Mouse (Mus musculus) lung, embryonic 16.5 days (tissue): ENCODE results near the gene Cdk13. TPM values are rescaled to one million over a fixed set of nuclear protein-coding genes. Genes with fewer than 3 reads are reported as not detected.

Experiments used
- ATAC-seq: fragments of 200-750 bp; cut with Nextera tagmentation; 2 replicates; pipeline ENCODE4 v1.8.0; 2017; ENCODE audit warnings: low read depth, mild to moderate bottlenecking, moderate library complexity
- H3K27ac ChIP-seq: fragments of 300-500 bp; sonication (generic); 2 replicates; pipeline ENCODE4 v1.5.1; 2014; ENCODE audit warnings: mild to moderate bottlenecking, control low read depth, low read length
- H3K27me3 ChIP-seq: fragments of 300-500 bp; sonication (generic); 2 replicates; pipeline ENCODE4 v1.6.1; 2014; ENCODE audit warnings: low read depth, low read length, mixed read lengths; ENCODE audit not compliant: control insufficient read depth, insufficient read depth
- H3K36me3 ChIP-seq: fragments of 300-500 bp; sonication (generic); 2 replicates; pipeline ENCODE4 v1.6.1; 2014; ENCODE audit warnings: low read length; ENCODE audit not compliant: control insufficient read depth, insufficient read depth
- H3K4me1 ChIP-seq: fragments of 300-500 bp; sonication (generic); replicated peaks from 2 replicates; pipeline ENCODE4 v1.6.1; 2014; ENCODE audit warnings: low read length, mixed read lengths; ENCODE audit not compliant: control insufficient read depth, insufficient read depth
- H3K4me2 ChIP-seq: fragments of 300-500 bp; sonication (generic); 2 replicates; pipeline ENCODE4 v1.6.1; 2014; ENCODE audit warnings: low read depth, low read length, control low read depth
- H3K4me3 ChIP-seq: fragments of 300-500 bp; sonication (generic); 2 replicates; pipeline ENCODE4 v1.5.1; 2014; ENCODE audit warnings: mild to moderate bottlenecking, low read length, control low read depth
- H3K9ac ChIP-seq: fragments of 300-500 bp; sonication (generic); 2 replicates; pipeline ENCODE4 v1.6.1; 2014; ENCODE audit warnings: low read length, control low read depth
- H3K9me3 ChIP-seq: fragments of 300-500 bp; sonication (generic); 2 replicates; pipeline ENCODE4 v1.6.1; 2016; ENCODE audit warnings: low read length; ENCODE audit not compliant: control insufficient read depth
- WGBS: fragments of 180-500 bp; shearing (Covaris S2); extraction: QIAGEN DNeasy Blood & Tissue Kit; methylation state at CpG from one replicate; pipeline ENCODE4 v1.1.7; 2014; 5-methylcytosine and 5-hydroxymethylcytosine counted together
- microRNA counts: library from miRNA; unstranded; fragments of <30 nt; microRNA quantifications from one replicate; lab custom pipeline; 2016
- microRNA-seq: library from miRNA; unstranded; fragments of <30 nt; microRNA quantifications from one replicate; pipeline ENCODE4, GENCODE M21; 2016
- polyA plus RNA-seq: library from polyadenylated mRNA; unstranded; fragments of >200 nt; fragmentation: Nextera tagmentation; extraction: Ambion mirVana; gene quantifications from 2 replicates; pipeline ENCODE4 v1.2.1, GENCODE M21; 2015

Cdk13 gene
- polyA plus RNA-seq, 1 experiment from 2014 or later: 12.4 TPM

DNA sequence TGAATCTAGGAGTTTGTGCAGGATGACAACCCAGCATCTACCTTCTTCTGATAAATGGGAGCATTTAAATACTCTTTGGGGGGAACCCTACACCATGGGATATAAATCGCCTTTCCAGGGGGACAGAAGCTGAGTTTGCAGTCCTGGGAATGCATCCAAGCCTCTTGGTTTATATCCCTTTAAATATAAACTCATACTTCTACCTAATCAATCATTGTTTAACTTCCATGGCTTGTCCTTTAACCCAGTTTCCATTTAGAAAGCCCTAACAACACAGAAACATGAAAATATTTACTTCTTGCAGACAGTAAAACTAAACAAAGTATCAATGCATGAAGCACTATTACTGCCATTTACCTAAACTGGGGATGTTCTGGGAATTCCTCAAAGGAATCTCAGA is 113.5 kb downstream of the Cdk13 start:
- 31% methylated on average over 1 of the region's 1 CpGs for WGBS

DNA sequence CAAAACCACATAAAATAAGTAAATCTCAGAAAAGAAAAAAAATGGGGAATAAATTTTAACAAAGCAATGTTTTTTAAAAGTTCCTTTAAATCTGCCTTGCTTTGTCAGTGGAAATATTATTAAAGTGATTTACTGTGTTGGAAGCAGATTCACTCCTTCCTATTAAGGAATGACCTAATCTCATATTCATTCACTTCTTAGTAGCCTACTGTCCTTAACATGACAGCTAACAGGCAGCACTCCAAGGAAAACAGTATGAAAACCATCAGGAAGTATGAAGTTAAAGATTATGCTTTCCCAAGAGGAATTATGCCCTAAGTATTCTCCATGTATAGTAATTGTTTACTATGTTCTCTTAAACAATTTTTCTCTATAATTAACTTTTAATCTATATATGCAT is 114.2 kb downstream of the Cdk13 start:
- no peak for ATAC-seq
- H3K4me2 ChIP-seq: no peak overlapping the region
- H3K9me3 ChIP-seq: no peaks in the 10 kb centered on the region
- H3K4me3 ChIP-seq: no peak overlapping the region
- H3K36me3 ChIP-seq: no peaks in the 10 kb centered on the region
- no peak overlapping the region for H3K27ac ChIP-seq
- H3K9ac ChIP-seq: no peak overlapping the region
- H3K4me1 ChIP-seq: peaks cover 4% of the 10 kb centered on the region; the same call in 1 of the 2 replicates
- H3K27me3 ChIP-seq: no peaks in the 10 kb centered on the region

More for the DNA sequence above, 113.5 kb downstream of the Cdk13 start:
- no peak overlapping the region for H3K4me3 ChIP-seq
- no peaks in the 10 kb centered on the region for H3K27me3 ChIP-seq
- no peak overlapping the region for H3K4me2 ChIP-seq
- ATAC-seq: no peak
- H3K27ac ChIP-seq: peak overlapping the region; percentile 43
- H3K9ac ChIP-seq: no peak overlapping the region
- peaks cover 4% of the 10 kb centered on the region; the same call in 1 of the 2 replicates for H3K4me1 ChIP-seq
- H3K36me3 ChIP-seq: no peaks in the 10 kb centered on the region
- H3K9me3 ChIP-seq: no peaks in the 10 kb centered on the region

DNA sequence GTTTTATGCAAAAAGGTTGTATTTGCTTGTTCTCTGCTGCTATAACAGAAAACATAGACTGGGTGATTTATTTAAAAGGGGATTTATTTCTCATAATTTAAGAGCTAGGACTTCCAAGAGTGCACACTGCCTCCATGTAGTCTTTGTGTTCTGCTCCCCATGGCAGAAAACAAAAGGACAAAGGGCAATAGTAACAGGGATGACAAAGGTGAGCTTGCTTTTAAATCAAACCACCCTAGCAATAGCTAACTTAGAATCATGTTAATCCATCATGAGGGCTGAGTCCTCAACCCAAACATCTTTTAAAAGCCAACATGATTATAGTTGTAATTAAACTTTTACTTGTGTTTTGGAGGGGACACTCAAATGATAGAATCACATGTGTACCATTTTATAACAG is 115.4 kb downstream of the Cdk13 start:
- Histone ChIP-seq H3K4me3 (no peak overlapping the region), H3K36me3 (no peaks in the 10 kb centered on the region), H3K4me2 (no peak overlapping the region), H3K27me3 (no peaks in the 10 kb centered on the region), H3K9me3 (no peaks in the 10 kb centered on the region), H3K9ac (no peak overlapping the region), H3K27ac (no peak overlapping the region), H3K4me1 (peaks cover 4% of the 10 kb centered on the region; the same call in 1 of the 2 replicates)
- no peak for ATAC-seq

DNA sequence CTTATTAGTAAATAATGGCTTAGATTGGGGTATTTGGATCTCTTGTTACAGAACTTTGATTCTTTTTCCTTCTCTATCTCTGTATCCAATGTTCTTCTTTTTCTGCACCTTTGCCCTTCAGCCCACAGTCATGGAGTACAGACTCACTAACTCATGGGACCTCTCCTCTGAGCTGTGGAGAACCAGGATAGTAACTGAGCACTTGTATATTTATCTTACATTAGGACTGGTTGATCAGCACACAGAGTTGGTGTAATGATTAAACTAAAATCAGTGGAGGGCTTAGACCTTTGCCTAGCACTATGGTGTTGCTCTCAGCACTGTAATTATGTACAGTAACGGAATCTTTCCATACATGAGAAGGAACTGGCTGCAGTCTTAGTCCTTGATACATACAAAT is 133.8 kb downstream of the Cdk13 start:
- H3K27me3 ChIP-seq: no peaks in the 10 kb centered on the region

DNA sequence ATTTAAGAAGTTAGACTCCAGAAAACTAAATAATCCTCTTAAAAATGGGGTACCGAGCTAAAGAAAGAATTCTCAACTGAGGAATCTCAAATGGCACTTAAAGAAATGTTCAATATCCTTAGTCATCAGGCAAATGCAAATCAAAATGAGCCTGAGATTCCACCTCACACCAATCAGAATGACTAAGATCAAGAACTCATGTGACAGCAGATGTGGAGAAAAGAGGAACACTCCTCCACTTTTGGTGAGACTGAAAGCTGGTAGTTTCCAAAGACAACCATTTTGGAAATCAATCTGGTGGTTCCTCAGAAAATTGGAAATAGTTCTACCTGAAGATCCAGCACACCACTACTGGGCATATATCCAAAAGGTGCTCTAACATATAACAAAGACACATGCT is 137.5 kb downstream of the Cdk13 start:
- no peaks in the 10 kb centered on the region for H3K36me3 ChIP-seq
- no peaks in the 10 kb centered on the region for H3K4me1 ChIP-seq
- H3K27me3 ChIP-seq: no peaks in the 10 kb centered on the region
- no peak overlapping the region for H3K4me3 ChIP-seq
- H3K9ac ChIP-seq: no peak overlapping the region
- no peak for ATAC-seq
- no peak overlapping the region for H3K27ac ChIP-seq
- 63% methylated on average over 1 of the region's 1 CpGs for WGBS
- no peaks in the 10 kb centered on the region for H3K9me3 ChIP-seq
- no peak overlapping the region for H3K4me2 ChIP-seq

More for the DNA sequence above, 133.8 kb downstream of the Cdk13 start:
- WGBS: 48% methylated on average over 1 of the region's 1 CpGs
- Histone ChIP-seq H3K27ac (no peak overlapping the region), H3K36me3 (no peaks in the 10 kb centered on the region), H3K9ac (no peak overlapping the region), H3K4me1 (no peaks in the 10 kb centered on the region), H3K4me2 (no peak overlapping the region), H3K4me3 (no peak overlapping the region), H3K9me3 (no peaks in the 10 kb centered on the region)
- no peak for ATAC-seq

MicroRNAs within 50 kb of the gene (microRNA counts, 519-probe panel; counts per million panel counts)
- microRNA mmu-miR-466i (lab: Ali Mortazavi, UCI): 736 counts per million, percentile 5 among the panel's probes with 10 or more counts

Small RNA genes within 50 kb of the gene (microRNA-seq; reads per million reads assigned to microRNA genes)
- not detected for gene Mir466i

Other genes with a start within 250 kb of the Cdk13 start
- gene Mplkip, start 109.9 kb downstream of the Cdk13 start, polyA plus RNA-seq: 42.3 and 47.9 TPM in 2 replicates
- gene Sugct, start 109.5 kb downstream of the Cdk13 start, polyA plus RNA-seq: 4.6 and 6.3 TPM in 2 replicates
- gene Rala, start 139.1 kb upstream of the Cdk13 start, polyA plus RNA-seq: 93.3 and 107 TPM in 2 replicates
- 65.5 and 66.2 TPM in 2 replicates for gene Yae1d1, start 188.3 kb upstream of the Cdk13 start, polyA plus RNA-seq